Mouse (Mus musculus): ENCODE results near the gene Aldh1a1. TPM values are rescaled to one million over a fixed set of nuclear protein-coding genes. Genes with fewer than 3 reads are reported as not detected.

The Aldh1a1 gene
- 36.5 and 58.2 TPM in 2 replicates for polyA plus RNA-seq (2021; fragmentation: Nextera tagmentation)
- long read RNA-seq, experiment 1, transcript Aldh1a1-206 (16 exons, 2,358 nt), result major isoform, 169 of 491 reads
- long read RNA-seq, experiment 1, transcript Aldh1a1-201 (13 exons, 2,053 nt), result minor isoform, 5 of 491 reads
- long read RNA-seq, experiment 1, partial matches to known transcripts, result 18 of 491 reads
- long read RNA-seq, experiment 1, other reads (novel, unspliced or antisense), result 298 of 491 reads
- long read RNA-seq, experiment 2, transcript Aldh1a1-206 (16 exons, 2,358 nt), result major isoform, 24 of 87 reads
- long read RNA-seq, experiment 2, partial matches to known transcripts, result 18 of 87 reads
- long read RNA-seq, experiment 2, other reads (novel, unspliced or antisense), result 41 of 87 reads

GRCm38 (mm10) chr19:20492491-20492890 lies at the start of gene Aldh1a1:
Aldh1a1 (plus strand) TSS chr19:20492715.

Other genes starting within 250 kb of the Aldh1a1 start
- 3.1 and 4.1 TPM in 2 replicates for gene Anxa1, start 101.8 kb upstream of the Aldh1a1 start, polyA plus RNA-seq (2021; fragmentation: Nextera tagmentation)
- gene Aldh1a7, start 234.8 kb downstream of the Aldh1a1 start, polyA plus RNA-seq (2021; fragmentation: Nextera tagmentation), result 0.80 and 0.89 TPM in 2 replicates